Mouse (Mus musculus) kidney, postnatal 4 days (tissue): ENCODE data around the gene Il15.

Experiments
- DNase-seq, 2 experiments: peaks; one replicate each; pipeline ENCODE4 v3.0.0; 2021; ENCODE audit warnings: mixed read lengths in 2 of 2

The Il15 gene

DNA sequence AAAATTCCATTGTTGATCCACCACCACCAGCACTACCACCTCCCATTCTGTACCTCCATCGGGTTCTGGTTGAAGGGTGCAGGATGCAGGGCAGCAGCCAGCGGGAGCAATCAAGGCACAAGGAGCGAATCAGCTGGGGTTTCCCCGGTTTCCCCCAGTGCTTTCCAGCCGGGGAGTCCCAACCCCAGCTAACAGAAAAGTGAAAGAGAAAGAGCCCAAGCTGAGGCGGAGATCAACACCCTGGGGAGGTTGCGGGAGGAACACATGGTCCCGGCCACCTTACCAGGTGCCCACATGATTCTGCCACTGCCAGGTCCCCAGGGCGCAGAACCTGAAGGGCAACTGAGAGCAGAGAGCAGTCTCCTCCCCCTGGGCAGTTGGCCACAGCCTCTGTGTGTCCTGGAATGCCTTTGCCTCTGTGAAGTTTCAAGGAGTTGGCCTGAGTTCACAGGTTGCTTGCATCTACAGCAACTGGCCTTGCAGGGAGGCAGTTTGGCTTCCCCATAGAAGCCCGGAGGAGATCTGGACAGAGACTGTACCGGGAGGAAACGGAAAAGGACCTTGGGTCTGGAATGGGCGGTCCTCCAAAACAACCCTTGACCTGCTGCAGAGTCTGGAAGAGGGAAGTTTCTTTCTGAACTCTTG lies at the start of gene Il15:
Gene Il15, minus strand, starts transcription at position 537 of the 645 bp plus-strand sequence.
- DNase-seq, result peak; percentile 70 to 81

DNA sequence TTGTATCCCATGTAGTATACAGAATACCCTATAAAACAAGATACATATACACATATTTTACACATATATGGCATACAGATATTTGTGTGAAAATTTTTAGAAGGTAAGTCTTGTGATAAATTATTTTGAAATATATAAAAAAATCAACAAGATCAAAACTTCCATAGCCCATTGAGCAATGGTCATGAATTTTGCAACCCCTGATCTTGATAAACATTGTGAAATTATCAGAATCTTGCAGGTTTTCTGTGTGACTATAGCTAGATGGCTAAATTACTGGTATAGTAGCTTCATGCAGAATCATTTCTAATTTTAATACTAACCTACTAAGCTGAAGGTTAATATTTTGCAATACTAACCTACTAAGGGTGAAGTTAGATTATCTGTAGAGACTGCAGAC lies 41.9 kb upstream of the Il15 start:
- DNase-seq, result no peak

DNA sequence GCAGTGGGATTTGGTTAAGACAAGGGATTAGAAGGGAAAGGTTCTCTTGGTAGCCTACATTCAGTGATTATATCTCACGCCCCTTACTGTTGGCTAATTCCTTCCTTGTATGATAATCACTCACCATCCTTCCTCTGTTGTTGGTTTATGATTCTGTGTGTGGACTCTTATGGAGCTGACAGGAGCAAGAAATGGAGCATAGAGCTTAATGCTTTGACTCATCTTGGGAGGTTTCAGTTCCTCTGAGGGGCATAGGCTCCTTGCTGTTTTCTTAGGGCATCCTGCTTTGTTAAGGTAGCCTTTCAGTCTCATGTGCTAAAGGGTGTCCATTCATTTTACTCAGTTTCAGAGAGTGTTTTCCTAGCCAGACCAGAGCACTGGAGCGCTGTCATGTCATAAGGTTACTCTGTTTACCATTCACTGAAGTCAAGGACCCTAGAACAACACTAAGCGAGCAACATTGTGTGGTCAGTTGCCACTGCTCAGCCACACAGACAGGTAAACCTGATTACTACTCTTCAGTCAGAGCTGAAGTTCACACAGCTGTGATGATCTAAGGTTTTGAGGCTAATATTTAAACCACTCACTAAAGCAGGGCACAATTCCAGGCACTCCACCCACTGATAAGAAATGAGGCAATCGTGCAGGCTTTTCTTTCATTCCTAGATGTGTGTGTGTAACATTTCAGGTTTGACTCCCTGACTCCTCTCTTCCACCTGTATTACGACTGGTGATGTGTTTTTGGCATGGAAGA lies 13.7 kb upstream of the Il15 start:
- no peak for DNase-seq

DNA sequence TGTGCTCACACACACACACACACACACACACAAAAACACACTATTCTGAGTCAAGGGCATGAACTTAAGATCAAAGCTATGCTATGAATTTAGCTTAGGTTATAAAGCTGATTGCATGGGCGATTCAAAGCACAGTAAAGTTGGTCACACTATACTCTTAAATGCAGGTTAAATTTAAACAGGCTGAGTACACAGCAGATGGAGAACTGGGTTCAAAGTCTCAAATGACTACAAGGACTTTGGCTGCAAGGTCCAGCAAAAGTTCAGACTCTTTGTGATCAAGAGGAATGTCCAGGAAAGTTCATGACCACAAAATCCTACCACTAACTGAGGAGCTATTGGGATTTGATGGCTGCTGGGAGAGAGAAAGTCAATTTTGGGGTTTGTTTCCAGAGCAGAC lies 12.5 kb upstream of the Il15 start:
- no peak for DNase-seq

DNA sequence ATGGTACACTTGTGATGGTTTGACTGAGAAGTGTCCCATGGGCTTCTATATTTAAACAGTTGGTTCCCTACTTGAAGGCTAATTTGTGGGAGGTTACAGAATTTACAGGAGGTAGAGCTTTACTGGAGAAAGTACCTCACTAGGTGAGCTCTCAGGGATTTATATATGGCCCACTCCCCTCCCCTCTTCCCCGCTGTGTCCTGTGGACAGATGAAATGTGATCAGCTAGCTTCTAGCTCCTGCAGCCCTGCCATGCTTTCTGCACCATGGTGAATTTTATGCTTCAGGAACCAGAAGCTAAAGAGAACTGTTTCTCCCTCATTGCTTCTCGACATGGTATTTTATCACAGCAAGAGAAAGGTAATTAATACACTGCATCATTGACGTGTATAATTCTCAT lies 7.1 kb upstream of the Il15 start:
- DNase-seq, result no peak

DNA sequence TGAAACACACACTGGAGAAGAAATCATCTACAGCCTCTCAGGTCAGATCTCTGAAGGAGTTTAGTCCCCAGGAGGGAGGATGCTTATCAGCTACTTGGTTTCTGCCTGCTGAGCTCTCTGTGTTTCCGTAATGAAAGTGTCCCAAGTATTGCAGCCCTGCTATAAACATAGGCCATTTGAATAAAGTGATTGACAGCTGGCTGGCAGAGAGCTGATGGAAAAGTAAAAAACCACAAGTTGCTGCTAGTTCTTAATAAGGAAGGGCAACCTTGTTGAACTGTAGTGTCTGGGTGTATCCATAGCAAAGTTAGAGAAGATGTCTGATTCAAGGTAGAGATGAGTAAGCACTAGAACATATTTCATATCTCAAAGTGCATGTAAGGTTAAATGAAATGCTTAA lies 4.0 kb upstream of the Il15 start:
- DNase-seq, result no peak

DNA sequence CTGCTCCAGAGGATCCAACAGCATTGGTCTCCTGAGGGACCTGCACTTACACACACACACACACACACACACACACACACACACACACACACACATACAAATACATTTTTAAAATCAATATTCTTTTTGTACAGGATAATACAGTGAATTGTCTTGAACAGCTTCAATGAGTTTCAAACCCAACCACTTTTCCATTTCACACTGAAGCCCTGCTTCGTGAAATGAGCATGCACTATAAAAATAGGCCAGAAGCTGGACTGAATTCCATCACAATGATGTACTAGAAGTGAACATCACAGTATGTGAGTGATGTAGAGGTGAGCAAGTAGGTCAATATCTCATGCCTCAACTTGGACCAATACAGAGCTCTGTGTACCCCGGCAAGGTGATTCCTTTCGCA lies 1.0 kb upstream of the Il15 start:
- no peak for DNase-seq

DNA sequence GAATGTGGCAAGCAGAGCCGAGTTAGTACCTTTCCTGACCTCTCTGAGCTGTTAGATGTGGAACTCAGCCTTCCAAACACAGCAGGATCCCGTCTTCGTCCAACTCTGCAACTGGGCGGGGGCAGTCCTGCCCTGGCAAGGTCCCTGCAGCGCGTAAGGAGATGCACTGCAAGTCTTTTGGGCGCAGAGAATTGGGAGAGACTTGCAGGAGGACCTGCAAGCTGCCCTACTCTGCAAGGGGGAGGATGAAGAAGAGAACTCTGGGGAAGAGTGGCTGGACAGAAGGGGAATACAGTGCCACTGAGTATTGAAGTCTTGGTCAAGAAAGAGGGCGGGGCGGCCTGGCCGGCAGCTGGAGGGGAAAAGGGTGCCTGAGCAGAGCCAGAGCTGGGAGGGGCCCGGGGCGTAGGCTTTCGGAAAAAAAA lies 749 bp downstream of the Il15 start:
- peak in 1 of 2 experiments; percentile 77 for DNase-seq

DNA sequence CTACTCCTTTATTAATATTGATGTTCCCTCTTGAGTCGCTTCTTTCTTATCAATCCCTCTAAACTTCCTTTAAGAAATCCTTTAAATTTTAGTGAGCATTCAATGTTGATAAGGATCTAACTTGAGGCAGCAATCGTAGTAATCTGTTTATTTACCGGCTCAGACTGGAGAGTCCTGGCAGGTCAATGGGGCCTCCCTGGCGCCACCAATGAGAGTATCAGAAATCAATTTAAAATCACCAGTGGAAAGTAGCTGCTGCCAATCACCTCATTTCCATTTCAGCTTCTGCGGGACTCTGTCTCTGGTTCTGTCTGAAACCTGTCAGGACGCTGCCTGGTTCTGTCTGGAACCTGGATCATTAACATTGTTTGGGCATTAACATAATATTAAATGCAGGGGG lies 1.5 kb downstream of the Il15 start:
- DNase-seq, result no peak

DNA sequence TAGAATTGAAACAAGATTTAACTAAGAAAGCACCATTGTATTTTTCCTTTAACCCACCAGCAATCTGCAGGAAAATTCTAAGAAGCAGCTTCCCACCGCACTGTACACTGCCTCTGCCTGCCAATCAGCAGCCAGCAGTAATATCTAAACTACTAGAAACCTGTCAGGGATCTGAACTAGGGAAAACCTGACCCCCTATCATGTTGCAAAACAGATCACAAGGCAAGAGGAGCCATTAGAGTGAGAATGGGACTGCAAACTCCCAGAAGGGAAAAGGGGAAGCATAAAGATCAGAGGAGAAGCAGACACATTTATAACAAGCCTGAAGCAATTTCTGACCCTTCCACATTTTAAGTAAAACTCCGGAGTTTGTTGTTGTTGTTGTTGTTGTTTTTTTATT lies 2.0 kb downstream of the Il15 start:
- no peak for DNase-seq

DNA sequence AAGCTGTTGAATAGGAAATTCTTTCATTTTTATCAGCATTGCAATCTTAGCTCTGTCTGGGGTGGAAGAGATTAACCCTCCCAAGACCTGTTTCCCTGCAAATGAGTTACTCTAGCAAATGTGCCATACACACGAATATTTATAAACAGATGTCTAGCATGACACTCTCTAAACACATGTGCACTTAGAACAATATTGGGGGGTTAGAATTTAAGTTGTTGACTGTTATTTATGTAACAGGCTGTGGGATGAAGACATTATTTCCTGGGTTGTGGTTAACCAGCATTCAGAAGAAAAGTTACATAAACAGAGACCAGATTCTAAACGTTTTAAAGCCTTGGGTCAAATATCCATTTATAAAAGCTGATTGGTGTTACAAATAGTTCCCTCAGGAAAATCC lies 2.6 kb downstream of the Il15 start:
- DNase-seq, result no peak

DNA sequence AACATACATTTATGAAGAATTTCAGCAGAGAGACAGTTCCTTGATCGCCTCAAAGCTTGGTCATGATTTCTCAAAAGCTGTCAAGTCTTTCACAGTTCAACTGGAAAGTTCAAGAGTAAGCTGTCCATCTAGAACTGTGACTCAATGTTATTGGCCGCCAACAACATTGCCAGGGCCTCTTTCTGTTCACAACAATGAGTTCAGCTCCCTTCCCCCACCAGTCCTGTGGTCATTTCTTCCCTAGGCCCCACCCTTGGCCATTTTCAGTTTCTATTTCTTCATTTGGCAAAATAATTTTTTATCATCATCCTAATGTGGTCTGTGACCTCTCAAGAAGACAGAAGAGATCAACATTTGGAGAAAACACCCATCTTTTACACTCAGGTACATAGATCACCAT lies 4.5 kb downstream of the Il15 start:
- no peak for DNase-seq

DNA sequence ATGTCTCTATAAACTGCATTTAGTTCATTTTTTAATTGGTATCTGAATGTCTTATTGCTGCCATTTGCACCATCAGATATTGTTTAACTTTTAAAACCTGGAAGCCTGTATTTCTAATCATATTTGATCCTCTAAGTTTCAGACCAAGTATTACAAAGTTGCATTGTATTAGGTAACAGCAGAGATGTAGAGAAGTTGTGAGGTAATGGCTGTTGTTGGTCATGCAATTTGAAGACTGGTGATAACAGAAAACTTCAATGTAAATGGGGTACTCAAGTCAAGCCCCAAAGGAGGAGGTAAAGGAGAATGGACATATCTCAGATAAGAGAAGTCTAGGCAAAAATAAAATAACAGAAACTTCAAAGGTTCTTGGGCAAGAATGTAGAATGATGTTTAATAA lies 11.8 kb downstream of the Il15 start:
- no peak for DNase-seq

DNA sequence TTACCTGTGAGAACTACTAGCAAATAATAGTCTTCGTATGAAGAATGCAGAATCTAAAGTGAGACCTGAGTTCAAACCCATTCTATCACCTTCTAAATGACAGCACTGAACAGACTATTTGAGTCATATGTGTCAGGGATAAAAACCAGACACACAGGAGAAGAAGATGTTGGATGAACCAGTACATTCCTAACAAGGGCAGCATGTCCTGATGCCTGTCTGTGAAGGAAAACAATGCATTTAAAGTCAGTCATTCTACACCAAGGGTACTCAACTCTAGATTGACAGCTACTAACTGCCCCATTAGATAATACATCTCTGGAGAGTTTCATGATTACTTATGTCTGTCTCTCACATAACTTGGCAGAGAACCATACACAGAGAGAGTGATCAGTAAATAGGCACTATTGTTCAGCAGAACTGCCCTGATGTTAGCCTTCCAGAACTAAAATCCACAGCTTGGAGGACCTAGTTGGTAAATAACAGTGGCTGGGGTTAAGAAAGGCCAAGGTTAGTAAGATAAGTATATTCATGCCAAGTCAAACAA lies 14.6 kb downstream of the Il15 start:
- no peak for DNase-seq

DNA sequence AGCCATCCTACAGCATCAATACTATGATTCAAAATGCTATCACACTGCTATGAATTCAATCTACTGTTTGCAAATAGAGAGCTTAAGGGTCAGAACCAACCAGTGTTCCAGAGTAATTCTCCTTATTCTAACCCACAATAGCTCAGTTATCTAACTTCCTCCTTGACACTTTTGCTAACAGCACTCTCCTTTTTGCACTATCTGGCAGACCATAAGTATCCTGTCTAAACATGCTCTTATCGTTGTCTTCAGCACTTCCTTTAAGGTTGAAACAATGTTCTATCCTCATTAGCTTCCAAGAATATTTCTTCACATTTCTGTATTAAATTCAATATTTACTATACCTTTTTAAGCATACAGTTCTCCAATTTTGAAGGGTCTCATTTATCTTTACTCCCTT lies 15.4 kb downstream of the Il15 start:
- DNase-seq, result no peak

DNA sequence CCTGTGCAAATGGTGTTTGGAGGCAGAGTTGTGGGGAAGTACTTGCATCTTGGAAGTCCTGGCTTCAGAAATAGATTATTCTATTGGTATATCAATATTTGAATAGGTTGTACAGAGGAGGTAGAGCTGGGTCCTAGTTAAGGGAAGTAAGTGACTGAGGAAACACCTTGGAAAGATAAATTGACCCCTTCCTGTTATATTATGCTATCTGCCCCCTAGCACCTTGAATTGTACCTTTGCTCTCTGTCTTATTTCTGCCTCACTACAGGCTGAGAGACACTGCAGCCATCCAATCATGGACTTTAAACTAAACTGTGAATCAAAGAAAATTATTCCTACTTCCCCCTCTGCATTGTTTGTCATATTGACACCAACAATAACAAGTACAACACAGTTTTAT lies 17.2 kb downstream of the Il15 start:
- no peak for DNase-seq

DNA sequence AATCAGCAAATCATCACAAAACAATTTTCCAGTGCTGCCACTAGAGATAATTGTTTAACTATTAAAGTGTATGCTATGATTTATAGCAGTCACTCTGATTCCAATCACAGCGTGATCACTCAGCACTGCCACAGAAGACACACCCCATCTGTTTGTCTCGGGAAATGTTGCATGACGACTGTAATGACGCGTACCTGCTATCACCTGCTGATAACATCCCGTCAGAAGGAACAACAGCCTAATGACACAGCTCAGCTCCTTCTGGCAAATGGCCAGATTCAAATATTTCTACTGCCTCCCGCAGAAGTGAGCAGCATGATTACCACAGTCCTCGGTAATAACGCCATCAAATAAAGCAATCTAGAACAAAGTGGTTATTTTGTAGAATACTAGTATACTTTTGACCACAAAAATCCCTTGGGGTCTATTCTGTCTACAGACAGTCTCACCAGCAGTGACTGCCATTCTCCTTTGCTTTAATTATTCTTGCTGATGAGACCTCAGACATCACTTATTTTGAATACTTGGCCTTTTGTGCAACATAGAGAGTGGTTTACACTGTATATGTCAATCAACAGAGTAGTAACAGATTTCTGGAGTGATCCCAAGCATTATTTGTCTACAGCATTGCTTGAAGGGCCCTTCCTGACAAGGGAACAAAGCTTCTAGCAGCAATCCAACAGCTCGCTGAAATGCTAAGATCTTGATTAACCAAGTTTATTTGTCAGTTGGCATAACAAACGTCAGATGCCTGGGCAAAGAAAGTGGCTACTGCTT lies 18.4 kb downstream of the Il15 start:
- DNase-seq, result no peak

DNA sequence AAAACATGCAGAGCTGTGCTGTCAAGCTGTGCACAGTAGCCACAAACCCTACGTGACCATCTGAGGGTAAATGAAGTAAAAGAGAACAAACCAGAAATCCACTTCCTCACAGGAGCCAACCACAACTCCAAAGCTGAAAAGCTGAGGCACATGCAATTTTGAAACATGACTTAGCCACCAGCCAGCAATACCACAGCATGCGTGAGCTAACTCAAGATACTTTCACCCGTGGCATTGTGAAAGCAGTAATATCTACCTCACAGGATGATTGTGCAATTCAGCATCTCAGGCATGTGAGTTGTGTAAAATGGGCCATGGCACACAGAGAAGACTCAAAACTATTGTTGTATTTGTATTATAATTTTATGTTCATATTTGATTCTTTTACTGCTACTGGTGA lies 19.7 kb downstream of the Il15 start:
- no peak for DNase-seq

DNA sequence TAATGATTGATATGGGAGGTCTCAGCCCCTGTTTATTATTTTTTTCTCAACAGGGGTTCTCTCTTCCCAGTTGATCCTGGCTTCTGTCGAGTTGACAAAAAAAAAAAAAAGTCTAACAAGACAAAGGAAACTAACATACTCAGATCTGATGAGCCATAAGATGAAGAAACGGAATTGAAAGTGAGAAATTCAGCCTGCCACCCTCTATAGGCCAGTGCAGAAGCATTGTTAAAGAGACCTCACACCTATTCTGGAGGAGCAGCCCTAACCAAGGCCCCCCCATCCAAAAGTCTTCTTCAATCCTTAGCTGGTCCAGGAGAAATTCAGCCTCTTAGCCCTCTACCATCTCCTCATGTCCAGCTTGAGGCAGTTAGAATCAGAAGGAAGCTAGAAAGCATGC lies 20.7 kb downstream of the Il15 start:
- no peak for DNase-seq

DNA sequence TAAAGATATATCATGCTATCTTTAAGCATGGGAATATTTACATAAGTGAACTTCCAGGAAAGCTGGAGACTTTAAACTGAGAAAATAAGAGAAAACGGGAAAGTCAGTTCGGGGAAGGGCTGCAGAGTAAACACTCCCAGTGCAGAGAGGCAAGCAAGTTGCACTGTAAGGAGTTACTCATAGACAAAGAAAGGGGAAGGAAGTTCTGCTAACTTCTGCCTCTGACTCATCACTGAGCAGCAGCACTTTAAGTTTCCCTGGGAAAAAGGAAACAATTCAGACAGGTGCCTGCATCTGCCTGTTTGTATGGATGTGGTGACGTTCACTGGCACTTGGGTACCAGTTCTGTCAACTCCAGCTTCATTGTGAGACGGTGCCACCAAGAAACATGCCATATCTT lies 28.6 kb downstream of the Il15 start:
- no peak for DNase-seq

DNA sequence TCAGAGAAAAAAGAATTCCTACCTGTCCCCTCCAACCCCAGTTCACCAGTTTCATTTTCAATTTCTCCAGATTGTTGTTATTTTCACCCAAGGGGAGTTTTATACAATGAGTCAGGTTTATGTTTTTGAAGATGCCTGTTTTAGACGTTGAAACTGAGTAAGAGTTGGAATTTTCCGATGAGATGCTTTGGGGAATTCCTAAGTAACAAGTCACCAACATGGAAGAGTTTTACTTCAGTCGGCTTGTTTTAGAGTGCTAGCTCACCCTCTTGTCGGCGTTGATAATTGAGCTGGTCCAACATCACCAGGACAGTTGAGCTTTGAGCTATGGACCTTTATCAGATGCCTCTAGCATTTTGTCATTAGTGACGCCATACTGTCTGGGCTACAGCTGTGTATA lies 30.2 kb downstream of the Il15 start:
- no peak for DNase-seq

DNA sequence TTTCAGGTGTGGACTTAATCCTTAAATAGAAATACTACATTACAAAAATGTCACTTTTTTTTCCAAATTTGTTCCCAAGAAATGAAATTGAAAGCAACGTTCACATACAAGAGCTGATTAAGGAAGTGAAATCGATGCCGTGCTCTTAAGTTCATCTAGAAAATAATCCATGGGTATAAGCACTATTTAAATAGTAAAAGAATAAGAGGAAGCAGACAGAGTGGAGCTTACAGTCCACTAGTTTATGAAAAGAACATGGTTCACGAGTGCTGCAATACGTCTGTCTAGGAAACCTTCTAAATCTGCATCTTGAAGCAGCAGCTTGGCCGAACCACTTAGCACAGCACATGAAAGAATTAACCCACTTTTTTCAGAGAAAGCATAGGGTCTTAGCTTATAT lies 32.4 kb downstream of the Il15 start:
- DNase-seq, result no peak

DNA sequence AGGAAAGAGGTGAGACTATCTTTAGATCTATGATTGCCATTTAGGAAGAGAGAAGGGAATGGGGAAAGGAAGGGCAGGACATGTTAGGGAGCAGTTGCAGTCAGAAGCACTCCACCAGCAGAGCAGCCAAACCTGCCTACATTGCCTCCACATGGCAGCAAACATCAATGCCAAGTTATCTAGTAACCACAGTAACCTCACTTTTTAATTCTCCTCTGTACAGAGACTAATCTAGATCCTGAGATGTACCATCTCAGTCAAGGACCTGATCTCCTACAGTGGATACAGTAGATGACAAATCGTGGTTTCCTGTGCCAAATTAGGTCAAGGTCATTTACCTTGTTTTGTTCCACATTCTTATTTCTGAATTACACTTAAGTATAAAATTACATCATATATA lies 42.0 kb downstream of the Il15 start:
- no peak for DNase-seq

DNA sequence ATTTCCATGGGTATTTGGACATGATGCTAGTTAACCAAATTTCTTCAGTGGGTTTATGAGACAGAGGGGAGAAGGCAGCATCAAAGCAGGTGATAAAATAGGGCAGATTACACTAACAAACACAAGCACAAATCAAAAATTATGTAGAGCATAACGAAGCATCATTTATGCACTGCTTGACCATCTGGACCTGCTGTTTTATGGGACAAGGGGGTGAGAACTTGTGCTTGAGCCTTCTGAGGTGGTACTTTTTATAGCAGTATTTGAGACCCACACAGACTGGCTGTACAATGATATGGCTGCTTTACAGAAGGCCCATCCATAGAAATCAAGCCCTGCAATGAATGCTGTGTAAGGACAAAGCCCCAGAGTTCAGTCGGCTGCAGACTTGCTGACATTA lies 46.9 kb downstream of the Il15 start:
- DNase-seq, result no peak
